Mouse (Mus musculus) lung, adult 10 weeks (tissue): Measurements from ENCODE around the gene Hist1h4c. TPM values are rescaled to one million over a fixed set of nuclear protein-coding genes. Genes with fewer than 3 reads are reported as not detected.

Experiments used
- polyA plus RNA-seq: library from polyadenylated mRNA; stranded (reverse); fragments of 350-450 nt; fragmentation: Illumina TruSeq; extraction: RNeasy Lipid Tissue Mini Kit (QIAGEN cat#74804); gene quantifications from one replicate; pipeline ENCODE4 v1.2.3, GENCODE M21; 2014; ENCODE audit warnings: low read depth, low replicate concordance; ENCODE audit not compliant: insufficient read depth

The Hist1h4c gene
- 0.68 TPM for polyA plus RNA-seq

DNA sequence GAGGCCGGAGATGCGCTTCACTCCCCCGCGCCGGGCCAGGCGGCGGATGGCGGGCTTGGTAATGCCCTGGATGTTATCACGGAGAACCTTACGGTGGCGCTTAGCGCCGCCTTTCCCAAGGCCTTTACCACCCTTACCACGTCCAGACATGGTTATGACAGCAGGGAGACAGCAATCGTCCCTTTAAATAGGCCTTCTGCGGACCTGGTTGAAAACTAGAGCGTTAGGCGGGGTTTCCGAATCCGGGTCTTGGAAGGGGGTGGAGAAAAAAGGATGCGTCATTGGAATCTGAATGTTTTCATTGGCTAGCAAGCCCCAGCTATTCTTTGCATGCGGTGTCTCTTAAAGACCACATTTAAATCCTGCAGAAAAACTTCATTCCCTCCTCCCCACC is at the start of gene Hist1h4c:
TSS of gene Hist1h4c (minus strand) at position 155 of the 394 bp plus-strand sequence.

DNA sequence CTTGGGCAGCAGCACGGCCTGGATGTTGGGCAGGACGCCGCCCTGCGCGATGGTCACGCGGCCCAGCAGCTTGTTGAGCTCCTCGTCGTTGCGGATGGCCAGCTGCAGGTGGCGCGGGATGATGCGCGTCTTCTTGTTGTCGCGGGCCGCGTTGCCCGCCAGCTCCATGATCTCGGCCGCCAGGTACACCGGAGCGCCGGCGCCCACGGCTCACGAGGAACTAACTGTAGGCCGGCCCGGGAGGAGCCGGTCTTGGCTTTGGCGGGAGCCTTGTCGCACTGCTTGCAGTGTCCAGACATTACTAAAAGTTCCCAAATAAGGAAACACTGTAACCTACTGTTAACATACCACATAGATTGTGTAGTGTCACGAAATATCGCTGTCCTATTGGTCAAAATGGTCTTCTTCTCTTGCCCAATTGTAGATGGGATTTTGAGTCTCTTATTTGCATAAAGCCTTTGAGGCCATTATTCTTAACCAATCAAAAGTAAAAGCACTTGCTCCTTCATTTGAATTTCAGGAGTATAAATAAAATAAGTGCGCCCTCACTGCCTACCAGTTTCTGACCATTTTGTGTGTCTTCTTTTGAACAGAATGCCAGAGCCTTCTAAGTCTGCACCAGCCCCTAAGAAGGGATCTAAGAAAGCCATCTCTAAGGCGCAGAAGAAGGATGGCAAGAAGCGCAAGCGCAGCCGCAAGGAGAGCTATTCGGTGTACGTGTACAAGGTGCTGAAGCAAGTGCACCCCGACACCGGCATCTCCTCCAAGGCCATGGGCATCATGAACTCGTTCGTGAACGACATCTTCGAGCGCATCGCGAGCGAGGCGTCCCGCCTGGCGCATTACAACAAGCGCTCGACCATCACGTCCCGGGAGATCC is 48.2 kb upstream of the Hist1h4c start, which contains the start of gene Hist1h2bb:
TSS of gene Hist1h2bb (plus strand) at position 534 of the 880 bp plus-strand sequence.

DNA sequence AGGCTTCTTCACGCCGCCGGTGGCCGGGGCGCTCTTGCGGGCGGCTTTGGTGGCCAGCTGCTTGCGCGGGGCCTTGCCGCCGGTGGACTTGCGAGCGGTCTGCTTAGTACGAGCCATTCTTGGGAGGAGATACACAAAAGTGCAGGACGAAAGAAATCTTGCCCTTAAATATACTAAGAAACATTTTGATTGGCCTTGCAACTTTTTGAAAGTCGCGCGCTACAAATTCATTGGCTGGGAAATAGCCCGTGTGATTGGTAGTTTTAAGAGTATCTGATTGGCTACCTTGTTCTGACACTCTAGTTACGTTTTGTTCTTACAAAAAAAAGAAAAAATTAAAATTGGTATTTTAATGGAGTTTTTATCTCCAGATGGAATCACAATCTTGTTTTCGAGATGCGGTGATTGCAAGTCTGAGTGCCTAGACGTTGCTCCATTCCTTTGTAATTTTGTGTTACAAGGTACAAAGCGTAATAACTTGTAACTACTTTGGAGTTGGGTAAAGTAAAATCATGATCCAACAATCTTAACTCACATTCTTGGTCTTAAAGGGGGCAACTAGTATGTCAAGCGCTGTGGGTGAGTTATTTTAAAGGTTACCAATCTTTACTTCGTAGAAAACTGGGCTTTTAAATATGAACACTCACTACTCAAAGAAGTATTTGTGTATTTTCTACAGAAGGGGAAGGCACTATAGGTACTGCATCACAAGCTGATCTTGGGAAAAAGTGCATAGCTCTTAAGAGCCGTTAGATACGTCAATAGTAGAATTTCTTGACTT is 47.3 kb upstream of the Hist1h4c start, which contains the start of gene Hist1h3c:
TSS of gene Hist1h3c (minus strand) at position 222 of the 781 bp plus-strand sequence.

DNA sequence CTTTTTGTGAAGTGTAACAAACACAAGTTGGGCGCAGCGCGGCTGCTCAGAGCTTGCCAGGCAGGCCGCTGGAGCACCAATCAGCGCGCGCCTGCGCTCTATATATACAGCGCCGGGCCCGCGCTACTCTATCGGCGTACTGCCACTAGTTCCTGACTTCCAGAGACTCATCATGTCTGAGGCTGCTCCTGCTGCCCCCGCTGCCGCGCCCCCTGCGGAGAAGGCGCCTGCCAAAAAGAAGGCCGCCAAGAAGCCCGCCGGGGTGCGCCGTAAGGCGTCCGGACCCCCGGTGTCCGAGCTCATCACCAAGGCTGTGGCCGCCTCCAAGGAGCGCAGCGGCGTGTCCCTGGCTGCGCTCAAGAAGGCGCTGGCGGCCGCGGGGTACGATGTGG is 40.4 kb upstream of the Hist1h4c start, which contains the start of gene Hist1h1c:
TSS of gene Hist1h1c (plus strand) at position 132 of the 392 bp plus-strand sequence.

DNA sequence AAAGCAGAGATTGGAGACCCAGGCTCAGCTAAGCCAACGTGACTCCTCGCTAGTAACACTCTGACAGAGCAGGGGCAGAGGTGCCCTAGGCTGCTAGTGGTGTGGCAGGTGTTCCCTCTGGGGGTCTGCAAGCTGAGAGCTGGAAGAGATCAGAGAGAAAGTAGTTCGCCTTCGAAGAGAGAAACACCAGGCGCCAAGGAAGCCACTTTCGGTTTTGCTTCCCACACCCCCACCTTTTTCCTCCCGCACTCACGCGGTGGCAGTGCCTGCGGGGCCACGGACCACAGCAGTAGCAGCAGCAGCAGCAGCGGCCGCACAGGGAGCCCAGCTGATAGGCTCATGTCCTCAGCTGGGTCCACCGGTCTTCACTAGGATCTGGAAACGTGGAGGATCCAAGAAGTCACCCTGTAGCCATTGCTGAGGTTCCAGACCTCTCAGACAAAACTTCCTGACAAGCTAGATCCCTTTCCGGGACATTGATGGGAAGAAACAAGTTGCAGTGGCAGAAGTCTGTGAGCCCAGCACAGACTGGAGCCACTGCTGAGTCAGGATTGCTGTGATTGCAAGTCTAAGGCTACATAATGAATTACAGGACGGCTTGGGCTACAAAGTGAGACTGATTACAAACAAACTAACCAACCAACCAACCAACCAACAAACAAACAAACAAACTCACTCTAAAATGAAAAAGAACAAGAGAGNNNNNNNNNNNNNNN is 12.3 kb upstream of the Hist1h4c start, which contains the start of gene Hfe:
TSS of gene Hfe (minus strand) at position 481 of the 716 bp plus-strand sequence.

DNA sequence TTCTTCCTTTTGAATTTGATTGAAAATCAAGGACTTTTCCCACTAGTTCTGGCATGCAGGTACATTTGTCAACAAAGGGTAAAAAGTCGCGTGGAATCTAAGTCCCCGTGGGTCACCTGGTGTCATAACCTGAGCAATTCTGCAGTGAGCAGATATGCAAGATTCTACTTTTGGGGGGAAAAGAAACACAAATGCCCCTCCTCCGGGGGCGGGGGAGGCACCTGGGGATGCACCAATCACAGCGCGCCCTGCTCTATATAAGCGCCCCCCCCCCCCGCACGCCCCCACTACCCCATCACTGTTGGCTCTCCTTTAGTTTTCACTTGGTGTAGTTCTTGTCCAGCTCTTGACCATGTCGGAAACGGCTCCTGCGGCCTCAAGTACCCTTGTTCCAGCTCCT is 2.7 kb downstream of the Hist1h4c start, which contains the start of gene Hist1h1t:
TSS of gene Hist1h1t (plus strand) at position 301 of the 400 bp plus-strand sequence.

DNA sequence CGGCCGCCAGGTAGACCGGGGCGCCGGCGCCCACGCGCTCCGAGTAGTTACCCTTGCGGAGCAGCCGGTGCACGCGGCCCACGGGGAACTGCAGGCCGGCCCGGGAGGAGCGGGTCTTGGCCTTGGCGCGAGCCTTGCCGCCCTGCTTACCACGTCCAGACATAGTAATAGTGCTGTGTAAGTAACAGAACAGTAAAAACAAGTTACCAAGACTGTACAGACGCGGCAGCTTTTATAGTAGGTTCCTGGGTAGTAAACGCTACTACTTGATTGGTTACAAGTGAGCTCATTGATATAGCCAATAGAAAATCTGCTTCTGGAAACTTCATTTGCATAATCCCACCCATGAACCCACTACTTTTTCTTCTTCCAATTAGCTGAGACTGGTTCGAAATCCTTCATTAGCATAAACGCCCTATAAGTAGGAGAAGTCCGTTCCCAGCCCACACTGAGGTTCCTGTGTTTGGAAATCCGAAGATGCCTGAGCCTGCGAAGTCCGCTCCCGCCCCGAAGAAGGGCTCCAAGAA is 14.4 kb downstream of the Hist1h4c start, which contains the start of the genes Hist1h2ac and Hist1h2bc:
TSS of gene Hist1h2ac (minus strand) at position 194 of the 527 bp plus-strand sequence.
TSS of gene Hist1h2bc (plus strand) at position 445 of the 527 bp plus-strand sequence.

Other genes starting within 250 kb of the Hist1h4c start
- gene Btn1a1, start 232.6 kb downstream of the Hist1h4c start, polyA plus RNA-seq, result not detected
- gene Btn2a2, start 209.6 kb downstream of the Hist1h4c start, polyA plus RNA-seq, result not detected
- 16.1 TPM for gene Hist1h4h, start 167.4 kb downstream of the Hist1h4c start, polyA plus RNA-seq
- not detected for gene Hist1h2af, start 164.5 kb downstream of the Hist1h4c start, polyA plus RNA-seq
- not detected for gene Hist1h3g, start 163.0 kb downstream of the Hist1h4c start, polyA plus RNA-seq
- 0.28 TPM for gene Hist1h2bh, start 155.1 kb downstream of the Hist1h4c start, polyA plus RNA-seq
- not detected for gene Hist1h3f, start 154.4 kb downstream of the Hist1h4c start, polyA plus RNA-seq
- not detected for gene Hist1h4f, start 146.8 kb downstream of the Hist1h4c start, polyA plus RNA-seq
- 0.08 TPM for gene Hist1h1d, start 145.2 kb downstream of the Hist1h4c start, polyA plus RNA-seq
- gene Hist1h3e, start 136.1 kb downstream of the Hist1h4c start, polyA plus RNA-seq, result not detected
- not detected for gene Hist1h2ae, start 127.2 kb downstream of the Hist1h4c start, polyA plus RNA-seq
- 1.5 TPM for gene Hist1h2bg, start 127.1 kb downstream of the Hist1h4c start, polyA plus RNA-seq
- not detected for gene Hist1h2bf, start 124.3 kb downstream of the Hist1h4c start, polyA plus RNA-seq
- gene Hist1h2ad, start 124.1 kb downstream of the Hist1h4c start, polyA plus RNA-seq, result not detected
- gene Hist1h3d, start 122.7 kb downstream of the Hist1h4c start, polyA plus RNA-seq, result 1.1 TPM
- gene Hist1h4d, start 116.9 kb downstream of the Hist1h4c start, polyA plus RNA-seq, result not detected
- 2.7 TPM for gene Hist1h2be, start 77.3 kb downstream of the Hist1h4c start, polyA plus RNA-seq
- 0.40 TPM for gene Hist1h1e, start 75.9 kb downstream of the Hist1h4c start, polyA plus RNA-seq
- 0.25 TPM for gene Hist1h2ac, start 14.5 kb downstream of the Hist1h4c start, polyA plus RNA-seq
- 123 TPM for gene Hist1h2bc, start 14.3 kb downstream of the Hist1h4c start, polyA plus RNA-seq
- not detected for gene Hist1h1t, start 2.6 kb downstream of the Hist1h4c start, polyA plus RNA-seq
- gene Hfe, start 12.4 kb upstream of the Hist1h4c start, polyA plus RNA-seq, result 21.9 TPM
- gene Hist1h1c, start 40.4 kb upstream of the Hist1h4c start, polyA plus RNA-seq, result 58.8 TPM
- gene Hist1h3c, start 47.1 kb upstream of the Hist1h4c start, polyA plus RNA-seq, result not detected
- gene Hist1h2bb, start 48.3 kb upstream of the Hist1h4c start, polyA plus RNA-seq, result not detected
- gene Hist1h2ab, start 52.7 kb upstream of the Hist1h4c start, polyA plus RNA-seq, result not detected
- not detected for gene Hist1h3b, start 53.8 kb upstream of the Hist1h4c start, polyA plus RNA-seq
- gene Hist1h4b, start 58.6 kb upstream of the Hist1h4c start, polyA plus RNA-seq, result not detected
- gene Hist1h4a, start 62.8 kb upstream of the Hist1h4c start, polyA plus RNA-seq, result not detected
- not detected for gene Hist1h3a, start 63.9 kb upstream of the Hist1h4c start, polyA plus RNA-seq
- not detected for gene Hist1h1a, start 65.2 kb upstream of the Hist1h4c start, polyA plus RNA-seq
- gene Trim38, start 71.5 kb upstream of the Hist1h4c start, polyA plus RNA-seq, result not detected
- 0.34 TPM for gene Slc17a2, start 108.5 kb upstream of the Hist1h4c start, polyA plus RNA-seq
- gene Slc17a3, start 141.0 kb upstream of the Hist1h4c start, polyA plus RNA-seq, result not detected
- not detected for gene Slc17a1, start 169.3 kb upstream of the Hist1h4c start, polyA plus RNA-seq
- gene Slc17a4, start 216.6 kb upstream of the Hist1h4c start, polyA plus RNA-seq, result not detected
- gene Hist1h2ba, start 235.7 kb upstream of the Hist1h4c start, polyA plus RNA-seq, result not detected
- not detected for gene Hist1h2aa, start 236.0 kb upstream of the Hist1h4c start, polyA plus RNA-seq